Mouse (Mus musculus) kidney, postnatal 36 days (tissue): ENCODE results near the gene Cenpx.

ENCODE experiments used
- DNase-seq, 2 experiments: peaks; one replicate each; pipeline ENCODE4 v3.0.0; 2021 to 2022; ENCODE audit warnings: mixed read lengths in 2 of 2

Cenpx gene

DNA sequence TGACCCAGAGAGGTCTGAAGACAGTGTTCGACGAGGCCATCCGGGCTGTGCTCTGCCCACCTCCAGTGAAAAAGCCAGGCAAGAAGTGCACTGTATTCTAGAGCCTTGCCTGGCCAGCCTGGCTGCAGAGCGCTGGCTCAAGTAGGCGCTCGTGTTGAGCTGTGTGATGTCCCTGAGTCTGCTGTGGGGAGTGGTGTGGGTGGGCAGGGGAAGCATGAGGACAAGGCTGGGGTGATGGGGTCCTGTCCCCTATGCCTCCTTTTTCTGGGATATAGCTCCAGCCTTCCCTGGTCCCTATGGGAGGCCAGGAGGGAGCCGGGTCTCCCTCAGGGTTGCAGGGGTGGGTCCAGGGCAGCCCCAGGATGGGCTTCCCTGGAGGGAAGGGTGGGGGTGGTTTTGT lies 10.0 kb upstream of the Cenpx start:
- peak in 1 of 2 experiments; percentile 41 for DNase-seq

- DNase-seq = peak; percentile 71 to 77
Measured at GRCm38 (mm10) chr11:120722761-120723382, 9.3 kb upstream of the Cenpx start.

DNA sequence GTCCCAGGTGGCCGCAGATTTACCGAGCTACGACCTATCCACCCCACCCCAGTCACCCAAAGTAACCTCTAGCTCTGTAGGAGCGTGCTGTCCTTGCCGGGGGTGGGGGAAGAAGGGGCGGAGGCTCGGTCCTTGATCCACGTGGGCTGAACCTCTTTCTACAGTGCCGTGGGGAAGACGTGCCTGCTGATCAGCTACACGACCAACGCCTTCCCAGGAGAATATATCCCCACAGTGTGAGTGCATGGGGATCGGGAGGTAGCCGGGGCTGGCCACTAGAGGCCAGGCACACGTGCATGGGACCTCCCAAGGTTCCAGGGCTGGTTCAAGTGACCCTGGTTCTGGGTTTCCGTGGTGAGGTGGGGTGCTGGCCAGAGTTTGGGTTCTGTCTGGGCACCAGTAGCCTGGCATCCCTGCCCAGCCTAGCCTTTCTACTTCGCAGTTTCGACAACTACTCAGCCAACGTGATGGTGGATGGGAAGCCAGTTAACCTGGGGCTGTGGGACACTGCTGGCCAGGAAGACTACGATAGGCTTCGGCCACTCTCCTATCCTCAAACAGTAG lies 8.6 kb upstream of the Cenpx start:
- DNase-seq = no peak

DNA sequence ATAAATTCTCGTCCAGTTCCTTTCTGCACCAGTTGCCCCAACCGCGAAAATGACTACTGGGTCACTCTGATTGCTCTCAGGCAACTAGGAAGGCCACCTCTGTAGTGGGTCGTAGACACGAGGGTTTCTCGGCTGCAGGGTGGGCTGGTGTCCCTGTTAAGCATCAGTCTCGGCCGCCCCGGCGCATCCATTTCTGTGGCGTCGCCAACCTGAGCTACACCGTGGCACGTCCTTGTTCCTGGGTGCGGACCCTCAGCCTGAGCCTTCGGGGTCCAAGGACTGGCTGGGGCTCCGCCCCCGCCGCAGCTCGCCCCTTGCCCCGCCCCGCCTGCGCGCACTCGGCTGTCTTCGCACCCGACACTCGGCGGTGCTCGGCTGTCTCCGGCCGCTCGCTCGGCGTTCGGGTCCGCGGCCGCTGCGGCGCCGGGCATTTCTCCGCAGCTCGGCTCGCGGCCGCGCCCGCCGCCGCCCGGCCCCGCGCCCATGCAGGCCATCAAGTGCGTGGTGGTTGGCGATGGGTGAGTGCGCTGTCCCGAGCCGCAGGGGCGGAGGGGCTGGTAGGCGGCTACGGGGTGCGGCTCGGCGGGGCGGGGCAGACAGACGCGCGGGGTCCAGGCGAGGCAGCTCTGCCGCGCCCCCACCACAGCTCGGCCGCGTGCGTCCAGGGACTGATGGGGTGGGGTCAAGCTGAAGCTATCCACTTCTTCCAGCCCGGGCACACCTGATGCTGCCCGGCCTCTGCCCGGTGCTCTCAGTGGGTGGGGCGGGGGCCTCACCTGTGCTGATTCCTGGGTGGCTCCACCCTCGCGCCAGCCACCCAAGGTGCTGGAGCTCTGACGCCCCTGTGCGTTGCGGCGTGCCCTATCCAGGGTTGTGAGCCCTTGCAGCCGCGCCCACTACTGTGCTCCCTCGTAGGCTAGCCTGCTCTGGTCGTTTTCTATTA lies 7.9 kb upstream of the Cenpx start, which contains the start of gene Rac3:
TSS of gene Rac3 (plus strand) at position 347 of the 943 bp plus-strand sequence.
- peak; percentile 52 to 85 for DNase-seq

DNA sequence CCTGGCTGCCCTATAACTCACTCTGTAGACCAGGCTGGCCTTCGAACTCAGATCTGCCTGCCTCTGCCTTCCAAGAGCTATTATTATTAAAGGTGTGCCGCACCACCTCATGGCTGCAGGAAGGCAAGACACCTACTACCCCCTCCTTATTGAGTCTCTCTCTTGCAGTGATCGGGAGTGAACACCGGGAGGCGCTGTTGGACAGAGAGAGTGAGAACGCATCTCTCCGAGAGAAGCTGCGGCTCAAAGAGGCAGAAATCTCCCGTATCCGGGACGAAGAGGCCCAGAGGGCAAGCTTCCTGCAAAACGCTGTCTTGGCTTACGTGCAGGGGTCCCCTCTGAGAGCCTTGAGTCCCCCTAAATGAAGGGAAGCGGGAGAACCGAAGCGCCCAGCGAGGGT lies 6.9 kb upstream of the Cenpx start:
- peak; percentile 87 to 96 for DNase-seq

GRCm38 (mm10) chr11:120719841-120720376 lies 6.4 kb upstream of the Cenpx start:
- DNase-seq = no peak

DNA sequence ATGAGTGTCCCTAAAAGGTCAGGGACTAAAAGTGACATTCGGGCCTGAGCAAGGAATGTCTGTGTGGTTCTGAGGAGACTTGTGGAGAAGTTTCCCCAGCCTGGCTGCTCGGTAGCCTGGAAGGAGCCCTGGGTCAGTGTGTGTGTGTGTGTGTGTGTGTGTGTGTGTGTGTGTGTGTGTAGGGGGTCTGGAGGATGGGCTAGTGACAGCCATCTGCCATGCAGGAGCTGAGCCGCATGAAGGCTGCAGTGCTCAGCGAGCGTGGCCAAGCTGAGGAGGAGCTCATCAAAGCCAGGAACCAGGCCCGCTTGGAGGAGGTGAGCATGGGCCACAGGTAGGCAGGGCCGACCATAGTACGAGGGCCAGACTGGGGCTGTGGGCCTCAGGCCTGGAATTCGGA lies 5.7 kb upstream of the Cenpx start:
- DNase-seq = no peak

GRCm38 (mm10) chr11:120715131-120715530 lies 1.6 kb upstream of the Cenpx start:
- DNase-seq = no peak

DNA sequence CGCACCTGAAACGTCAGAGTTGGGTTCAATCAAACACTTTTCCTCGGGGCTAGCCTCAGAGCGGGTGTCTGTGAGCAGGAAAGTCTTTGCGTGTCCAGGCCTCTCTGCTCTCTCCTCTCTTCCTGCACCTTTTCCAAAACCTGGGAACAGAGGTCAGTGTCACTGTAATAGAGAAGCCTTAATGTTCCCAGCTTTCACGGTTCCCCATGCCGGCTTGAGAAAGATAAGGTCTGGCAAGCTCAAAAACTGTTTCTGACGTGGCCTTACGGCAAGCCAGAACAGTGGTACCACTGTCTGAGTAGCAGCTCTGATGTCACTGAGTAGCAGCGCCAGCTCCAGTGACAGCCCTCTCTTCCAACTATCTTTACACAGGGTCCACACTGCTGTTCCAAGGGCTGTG lies 1.0 kb upstream of the Cenpx start:
- no peak for DNase-seq

- DNase-seq = peak in 1 of 2 experiments; percentile 83
Measured at GRCm38 (mm10) chr11:120712771-120713568, 568 bp downstream of the Cenpx start.

DNA sequence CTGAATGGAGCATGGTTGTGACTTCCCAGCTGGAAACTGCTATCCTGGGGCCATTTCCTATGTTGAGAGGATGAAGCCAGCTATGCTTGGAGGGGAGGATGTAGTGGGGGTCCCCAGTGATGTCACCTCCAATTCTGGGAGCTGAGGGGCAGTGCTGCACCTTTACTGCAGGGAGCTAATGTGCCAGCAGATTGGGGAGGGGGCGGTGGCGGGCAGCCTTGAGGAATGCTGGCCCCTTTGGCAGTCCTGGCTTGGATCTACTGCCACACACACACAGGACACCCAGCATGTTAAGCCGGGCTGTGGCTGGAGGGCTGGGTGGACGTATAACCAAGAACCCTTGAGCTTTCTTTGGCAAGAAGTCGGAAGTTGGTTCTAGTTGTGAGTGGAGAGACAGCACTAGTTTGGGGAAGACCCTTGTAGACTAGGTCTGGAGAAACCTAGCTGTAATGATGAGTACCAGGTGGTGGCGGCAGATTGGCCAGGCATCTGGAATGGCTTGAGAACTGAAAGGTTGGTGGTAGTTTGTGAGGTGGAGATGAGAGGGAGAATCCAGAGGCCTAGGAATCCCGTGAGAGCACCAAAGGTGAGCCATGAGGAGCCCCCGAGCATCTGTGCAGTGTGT lies 1.4 kb downstream of the Cenpx start:
- no peak for DNase-seq

DNA sequence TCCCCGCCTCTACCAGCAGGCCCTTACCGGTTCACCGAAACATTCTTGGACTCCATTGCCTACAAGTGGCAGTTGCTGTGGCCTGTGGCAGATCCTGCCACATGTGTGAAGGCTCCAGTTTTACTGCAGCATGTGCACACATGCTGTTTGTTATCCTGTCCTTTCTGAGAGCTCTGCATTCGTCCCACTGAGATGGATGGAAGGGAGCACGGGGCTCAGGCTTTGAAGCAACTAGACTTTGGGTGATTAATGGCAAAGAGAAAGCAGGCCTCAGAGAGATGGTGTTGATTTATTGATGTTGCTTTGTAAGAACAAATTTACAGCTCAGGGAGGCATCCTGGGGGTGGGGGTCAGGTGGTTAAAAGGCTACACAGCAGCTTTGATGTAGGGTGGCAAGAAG lies 2.9 kb downstream of the Cenpx start:
- no peak for DNase-seq

DNA sequence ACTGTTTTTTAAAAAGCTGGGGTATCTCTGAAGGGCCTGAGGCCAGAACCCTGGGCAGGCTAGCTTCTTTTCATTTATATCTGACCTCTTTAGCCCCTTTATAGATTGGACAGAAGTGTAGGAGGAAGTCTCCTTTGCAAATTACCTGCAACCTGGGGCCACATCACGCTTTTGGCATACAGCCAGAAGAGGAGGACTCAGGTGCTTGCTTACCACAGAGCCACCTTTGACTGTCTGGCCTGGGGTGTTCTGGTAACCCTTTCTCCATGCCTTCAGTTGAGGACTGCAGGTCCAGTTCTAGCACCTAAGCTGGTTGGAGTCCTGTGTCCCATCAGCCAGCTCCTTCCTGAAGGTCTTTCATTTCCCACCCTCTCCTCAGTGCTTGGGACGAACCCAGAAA lies 4.0 kb downstream of the Cenpx start:
- DNase-seq = peak in 1 of 2 experiments; percentile 36

GRCm38 (mm10) chr11:120707969-120708368 lies 5.6 kb downstream of the Cenpx start:
- DNase-seq = no peak

GRCm38 (mm10) chr11:120707225-120707624 lies 6.3 kb downstream of the Cenpx start:
- DNase-seq = no peak

DNA sequence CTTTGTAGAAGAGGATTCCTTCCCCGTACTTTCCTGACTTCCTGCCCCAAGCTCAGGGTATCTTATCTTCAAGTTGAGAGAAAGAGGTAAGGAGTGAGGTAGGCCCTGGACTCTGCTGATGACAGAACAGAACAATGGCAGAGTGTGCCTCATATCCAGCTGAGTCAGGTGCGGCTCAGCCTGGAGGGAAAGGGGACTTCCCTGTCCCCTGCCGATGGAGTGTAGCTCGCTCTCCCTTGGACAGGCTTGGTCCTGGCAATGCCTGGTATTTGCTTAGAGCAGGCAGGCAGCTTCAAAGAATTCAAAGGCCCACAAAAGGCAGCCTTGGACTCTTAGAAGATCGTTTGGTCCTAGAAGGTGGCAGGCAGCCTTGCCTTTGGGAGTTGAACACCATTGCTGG lies 7.4 kb downstream of the Cenpx start:
- DNase-seq = no peak

- DNase-seq = no peak
Measured at GRCm38 (mm10) chr11:120704486-120705325, 8.8 kb downstream of the Cenpx start.

- no peak for DNase-seq
Measured at GRCm38 (mm10) chr11:120703696-120704454, 9.7 kb downstream of the Cenpx start.

- no peak for DNase-seq
Measured at GRCm38 (mm10) chr11:120697741-120698140, 15.8 kb downstream of the Cenpx start.

GRCm38 (mm10) chr11:120696568-120696967 lies 17.0 kb downstream of the Cenpx start:
- DNase-seq = peak in 1 of 2 experiments; percentile 43
